Mouse (Mus musculus) liver, embryonic 12.5 days (tissue): ENCODE results near the gene Eif4g3. TPM values are rescaled to one million over a fixed set of nuclear protein-coding genes. Genes with fewer than 3 reads are reported as not detected.

Experiments used
- ATAC-seq: fragments of 200-750 bp; cut with Nextera tagmentation; 2 replicates; pipeline ENCODE4 v1.8.0; 2017; ENCODE audit warnings: moderate number of reproducible peaks, mild to moderate bottlenecking, moderate library complexity
- H3K27ac ChIP-seq: fragments of 300-500 bp; sonication (generic); 2 replicates; pipeline ENCODE4 v1.5.1; 2016; ENCODE audit warnings: mild to moderate bottlenecking
- H3K27me3 ChIP-seq: fragments of 300-500 bp; sonication (generic); replicated peaks from 2 replicates; pipeline ENCODE4 v1.6.1; 2016; ENCODE audit warnings: mild to moderate bottlenecking, moderate library complexity
- H3K36me3 ChIP-seq: fragments of 300-500 bp; sonication (generic); 2 replicates; pipeline ENCODE4 v1.6.1; 2016; ENCODE audit warnings: mild to moderate bottlenecking, moderate library complexity
- H3K4me1 ChIP-seq: fragments of 300-500 bp; sonication (generic); 2 replicates; pipeline ENCODE4 v1.6.1; 2016
- H3K4me2 ChIP-seq: fragments of 300-500 bp; sonication (generic); 2 replicates; pipeline ENCODE4 v1.6.1; 2016; ENCODE audit warnings: mild to moderate bottlenecking, moderate library complexity
- H3K4me3 ChIP-seq: fragments of 300-500 bp; sonication (generic); 2 replicates; pipeline ENCODE4 v1.5.1; 2016; ENCODE audit warnings: mild to moderate bottlenecking, moderate library complexity
- H3K9ac ChIP-seq: fragments of 300-500 bp; sonication (generic); 2 replicates; pipeline ENCODE4 v1.6.1; 2016; ENCODE audit warnings: mild to moderate bottlenecking, moderate library complexity
- H3K9me3 ChIP-seq: fragments of 300-500 bp; sonication (generic); replicated peaks from 2 replicates; pipeline ENCODE4 v1.6.1; 2016; ENCODE audit warnings: mild to moderate bottlenecking, moderate library complexity
- WGBS: fragments of 180-500 bp; shearing (Covaris S2); methylation state at CpG from one replicate; pipeline ENCODE4 v1.1.7; 2016; ENCODE audit not compliant: insufficient replicate concordance; 5-methylcytosine and 5-hydroxymethylcytosine counted together
- polyA plus RNA-seq: library from polyadenylated mRNA; unstranded; fragments of >200 nt; fragmentation: Nextera tagmentation; extraction: Ambion mirVana; gene quantifications from 2 replicates; pipeline ENCODE4 v1.2.1, GENCODE M21; 2016

Eif4g3 gene
- polyA plus RNA-seq, 1 experiment from 2014 or later: 15.2 TPM

DNA sequence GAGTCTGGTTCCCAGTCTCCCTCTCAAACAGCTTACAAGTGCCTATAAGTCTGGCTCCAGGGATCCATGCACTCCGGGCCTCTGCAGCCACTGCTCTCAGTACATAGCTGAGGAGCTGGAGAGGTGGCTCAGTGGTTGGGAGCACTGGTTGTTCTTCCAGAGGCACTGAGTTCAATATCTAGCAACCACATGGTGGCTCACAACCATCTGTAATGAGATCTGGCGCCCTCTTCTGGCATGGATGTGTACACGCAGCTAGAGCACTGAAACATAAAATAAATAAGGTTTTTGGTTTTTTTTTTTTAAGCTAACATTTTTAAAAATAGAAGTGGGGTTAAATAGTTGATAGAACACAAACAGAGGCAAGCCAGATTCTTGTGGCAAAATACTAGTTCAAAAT lies 161.2 kb downstream of the Eif4g3 start:
- Histone ChIP-seq H3K27ac (no peak overlapping the region), H3K4me3 (no peak overlapping the region), H3K4me2 (no peak overlapping the region), H3K4me1 (no peaks in the 10 kb centered on the region), H3K27me3 (no peaks in the 10 kb centered on the region), H3K9ac (no peak overlapping the region), H3K9me3 (no peaks in the 10 kb centered on the region), H3K36me3 (peaks cover 68% of the 10 kb centered on the region)
- ATAC-seq: no peak
- 37% methylated on average over 3 of the region's 3 CpGs for WGBS

GRCm38 (mm10) chr4:138160918-138161317 lies 168.1 kb downstream of the Eif4g3 start:
- H3K4me3 ChIP-seq: no peak overlapping the region
- H3K27ac ChIP-seq: no peak overlapping the region
- H3K9ac ChIP-seq: no peak overlapping the region
- no peak overlapping the region for H3K4me2 ChIP-seq
- WGBS: 70% methylated on average over 5 of the region's 5 CpGs
- H3K27me3 ChIP-seq: no peaks in the 10 kb centered on the region
- ATAC-seq: no peak
- H3K4me1 ChIP-seq: no peaks in the 10 kb centered on the region
- peaks cover 81% of the 10 kb centered on the region for H3K36me3 ChIP-seq
- H3K9me3 ChIP-seq: no peaks in the 10 kb centered on the region

GRCm38 (mm10) chr4:138161550-138161949 lies 168.7 kb downstream of the Eif4g3 start:
- ATAC-seq: no peak
- Histone ChIP-seq H3K4me2 (no peak overlapping the region), H3K27me3 (no peaks in the 10 kb centered on the region), H3K4me3 (no peak overlapping the region), H3K4me1 (no peaks in the 10 kb centered on the region), H3K36me3 (peaks cover 84% of the 10 kb centered on the region), H3K9me3 (no peaks in the 10 kb centered on the region), H3K9ac (no peak overlapping the region), H3K27ac (no peak overlapping the region)
- 79% methylated on average over 3 of the region's 3 CpGs for WGBS

DNA sequence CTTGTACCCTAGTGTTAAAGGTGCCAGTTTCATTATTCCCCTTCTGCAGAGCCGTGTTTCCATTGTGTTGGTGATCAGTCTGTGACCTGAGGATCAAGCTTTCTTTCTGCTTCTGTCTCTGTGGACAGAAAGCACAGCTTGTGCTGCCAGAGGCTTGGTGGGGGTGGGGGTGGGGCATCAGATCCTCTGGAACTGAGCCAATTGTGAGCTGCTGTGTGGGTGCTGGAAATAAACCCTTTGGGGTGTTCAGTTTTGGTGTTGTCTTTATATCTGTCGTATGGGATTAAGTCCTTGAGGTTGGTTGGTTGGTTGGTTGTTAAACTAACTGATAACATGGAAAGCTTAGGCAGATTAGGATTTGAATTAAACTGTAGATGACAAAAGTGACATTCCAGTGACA lies 171.0 kb downstream of the Eif4g3 start:
- H3K4me3 ChIP-seq: no peak overlapping the region
- no peak overlapping the region for H3K4me2 ChIP-seq
- H3K27ac ChIP-seq: no peak overlapping the region
- no peaks in the 10 kb centered on the region for H3K9me3 ChIP-seq
- no peak overlapping the region for H3K9ac ChIP-seq
- H3K4me1 ChIP-seq: peaks cover 17% of the 10 kb centered on the region; the same call in 1 of the 2 replicates
- H3K36me3 ChIP-seq: peaks cover 86% of the 10 kb centered on the region
- ATAC-seq: no peak
- no peaks in the 10 kb centered on the region for H3K27me3 ChIP-seq
- 64% methylated on average over 2 of the region's 2 CpGs for WGBS

DNA sequence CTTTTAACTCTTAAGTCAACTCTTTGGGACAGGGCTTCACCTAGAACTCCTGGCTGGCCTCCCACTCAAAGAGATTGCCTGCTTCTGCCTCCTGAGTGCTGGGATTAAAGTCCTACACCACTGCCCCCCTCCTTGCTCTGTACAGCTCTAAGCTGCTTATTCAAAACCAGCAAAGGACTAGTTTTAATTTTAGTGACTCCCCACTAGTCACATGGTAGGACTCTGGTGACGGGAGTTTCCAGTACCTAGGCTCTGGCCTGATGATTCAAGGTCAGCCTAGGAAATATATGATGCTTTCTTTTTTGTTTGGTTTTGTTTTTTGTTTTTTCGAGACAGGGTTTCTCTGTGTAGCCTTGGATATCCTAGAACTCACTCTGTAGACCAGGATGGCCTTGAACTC lies 172.0 kb downstream of the Eif4g3 start:
- no peak for ATAC-seq

GRCm38 (mm10) chr4:138166519-138166918 lies 173.7 kb downstream of the Eif4g3 start:
- Histone ChIP-seq H3K9me3 (no peaks in the 10 kb centered on the region), H3K4me2 (no peak overlapping the region), H3K36me3 (peaks cover 93% of the 10 kb centered on the region), H3K27ac (no peak overlapping the region), H3K9ac (no peak overlapping the region), H3K4me1 (peaks cover 17% of the 10 kb centered on the region; the same call in 1 of the 2 replicates), H3K4me3 (no peak overlapping the region), H3K27me3 (no peaks in the 10 kb centered on the region)
- WGBS: 86% methylated on average over 10 of the region's 10 CpGs
- ATAC-seq: no peak

More for the DNA sequence above, 172.0 kb downstream of the Eif4g3 start:
- Histone ChIP-seq H3K36me3 (peaks cover 91% of the 10 kb centered on the region), H3K9ac (no peak overlapping the region), H3K27me3 (no peaks in the 10 kb centered on the region), H3K4me3 (no peak overlapping the region), H3K4me2 (no peak overlapping the region), H3K9me3 (no peaks in the 10 kb centered on the region), H3K4me1 (peaks cover 17% of the 10 kb centered on the region; the same call in 1 of the 2 replicates), H3K27ac (no peak overlapping the region)
- 72% methylated on average over 2 of the region's 2 CpGs for WGBS

GRCm38 (mm10) chr4:138168162-138168561 lies 175.3 kb downstream of the Eif4g3 start:
- H3K36me3 ChIP-seq: peaks cover 94% of the 10 kb centered on the region
- no peaks in the 10 kb centered on the region for H3K9me3 ChIP-seq
- ATAC-seq: peak; percentile 68

GRCm38 (mm10) chr4:138169420-138169819 lies 176.6 kb downstream of the Eif4g3 start:
- Histone ChIP-seq H3K4me1 (peaks cover 17% of the 10 kb centered on the region; the same call in 1 of the 2 replicates), H3K36me3 (peaks cover 94% of the 10 kb centered on the region)

More at GRCm38 (mm10) chr4:138168162-138168561, 175.3 kb downstream of the Eif4g3 start:
- H3K27ac ChIP-seq: no peak overlapping the region
- H3K4me1 ChIP-seq: peaks cover 17% of the 10 kb centered on the region; the same call in 1 of the 2 replicates
- WGBS: 60% methylated on average over 3 of the region's 3 CpGs
- H3K27me3 ChIP-seq: no peaks in the 10 kb centered on the region
- no peak overlapping the region for H3K9ac ChIP-seq
- H3K4me2 ChIP-seq: no peak overlapping the region
- no peak overlapping the region for H3K4me3 ChIP-seq

GRCm38 (mm10) chr4:138172686-138173085 lies 179.9 kb downstream of the Eif4g3 start:
- no peak for ATAC-seq
- H3K27me3 ChIP-seq: no peaks in the 10 kb centered on the region
- H3K4me3 ChIP-seq: no peak overlapping the region
- no peaks in the 10 kb centered on the region for H3K9me3 ChIP-seq
- H3K27ac ChIP-seq: no peak overlapping the region
- H3K4me2 ChIP-seq: no peak overlapping the region
- no peak overlapping the region for H3K9ac ChIP-seq
- H3K36me3 ChIP-seq: peaks cover 94% of the 10 kb centered on the region
- 68% methylated on average over 4 of the region's 4 CpGs for WGBS
- H3K4me1 ChIP-seq: peaks cover 8% of the 10 kb centered on the region; the same call in 1 of the 2 replicates

More at GRCm38 (mm10) chr4:138169420-138169819, 176.6 kb downstream of the Eif4g3 start:
- Histone ChIP-seq H3K27me3 (no peaks in the 10 kb centered on the region), H3K4me3 (no peak overlapping the region), H3K27ac (no peak overlapping the region), H3K9ac (no peak overlapping the region), H3K4me2 (no peak overlapping the region), H3K9me3 (no peaks in the 10 kb centered on the region)
- 80% methylated on average over 4 of the region's 4 CpGs for WGBS
- ATAC-seq: no peak

DNA sequence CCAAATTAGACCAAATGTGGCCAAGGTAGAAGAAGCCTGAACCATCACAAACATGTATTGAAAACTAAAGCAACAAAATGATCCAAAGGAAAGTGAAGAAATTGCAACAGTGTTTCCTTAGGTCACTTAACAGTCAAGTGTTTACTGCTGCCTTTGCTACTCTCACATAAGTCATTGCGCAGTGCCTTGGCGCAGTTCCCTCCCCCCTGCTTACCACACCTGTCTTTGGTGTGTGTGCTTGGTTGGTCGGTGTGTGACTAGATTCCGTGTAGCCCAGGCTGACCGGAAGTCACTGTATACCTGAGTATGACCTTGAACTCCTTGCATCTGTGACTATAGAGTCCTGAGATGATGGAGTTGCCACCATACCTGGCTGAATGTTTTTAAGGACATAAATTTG lies 186.6 kb downstream of the Eif4g3 start:
- Histone ChIP-seq H3K4me1 (peaks cover 4% of the 10 kb centered on the region; the same call in 1 of the 2 replicates), H3K27me3 (no peaks in the 10 kb centered on the region), H3K36me3 (peaks cover 97% of the 10 kb centered on the region), H3K4me2 (no peak overlapping the region), H3K4me3 (no peak overlapping the region), H3K27ac (no peak overlapping the region), H3K9me3 (no peaks in the 10 kb centered on the region), H3K9ac (no peak overlapping the region)
- ATAC-seq: no peak
- 86% methylated on average over 5 of the region's 5 CpGs for WGBS

GRCm38 (mm10) chr4:138180719-138181118 lies 187.9 kb downstream of the Eif4g3 start:
- no peak overlapping the region for H3K4me2 ChIP-seq
- 87% methylated on average over 4 of the region's 4 CpGs for WGBS
- H3K36me3 ChIP-seq: peaks cover 97% of the 10 kb centered on the region
- H3K9me3 ChIP-seq: no peaks in the 10 kb centered on the region
- peaks cover 4% of the 10 kb centered on the region; the same call in 1 of the 2 replicates for H3K4me1 ChIP-seq
- H3K9ac ChIP-seq: no peak overlapping the region
- H3K27me3 ChIP-seq: no peaks in the 10 kb centered on the region
- no peak overlapping the region for H3K4me3 ChIP-seq
- ATAC-seq: no peak
- no peak overlapping the region for H3K27ac ChIP-seq

DNA sequence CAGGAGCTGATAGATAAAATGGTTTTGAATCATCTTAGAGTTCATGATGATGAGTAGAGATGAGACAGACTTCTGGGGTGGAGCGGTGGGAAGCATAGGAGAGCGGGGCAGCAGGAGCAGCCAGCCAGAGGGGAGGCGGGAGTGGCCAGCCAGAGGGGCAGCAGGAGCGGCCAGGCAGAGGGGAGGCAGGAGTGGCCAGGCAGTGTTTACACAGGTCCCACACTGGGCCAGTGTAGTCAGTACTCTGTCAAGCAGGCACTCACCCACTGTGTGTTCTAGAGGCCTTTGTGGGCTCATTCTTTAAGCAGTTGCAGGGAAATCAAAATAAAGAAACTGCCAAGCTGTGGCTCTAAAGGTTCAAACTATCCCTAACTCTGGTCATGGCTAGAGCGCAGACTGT lies 191.2 kb downstream of the Eif4g3 start:
- Histone ChIP-seq H3K9ac (no peak overlapping the region), H3K27ac (no peak overlapping the region), H3K4me3 (no peak overlapping the region), H3K9me3 (no peaks in the 10 kb centered on the region), H3K4me2 (no peak overlapping the region), H3K36me3 (peaks cover 96% of the 10 kb centered on the region), H3K27me3 (no peaks in the 10 kb centered on the region), H3K4me1 (peaks cover 4% of the 10 kb centered on the region; the same call in 1 of the 2 replicates)
- ATAC-seq: 0 out of 2 replicates have a peak, but pooled peaks have one; percentile 44
- 77% methylated on average over 5 of the region's 5 CpGs for WGBS

DNA sequence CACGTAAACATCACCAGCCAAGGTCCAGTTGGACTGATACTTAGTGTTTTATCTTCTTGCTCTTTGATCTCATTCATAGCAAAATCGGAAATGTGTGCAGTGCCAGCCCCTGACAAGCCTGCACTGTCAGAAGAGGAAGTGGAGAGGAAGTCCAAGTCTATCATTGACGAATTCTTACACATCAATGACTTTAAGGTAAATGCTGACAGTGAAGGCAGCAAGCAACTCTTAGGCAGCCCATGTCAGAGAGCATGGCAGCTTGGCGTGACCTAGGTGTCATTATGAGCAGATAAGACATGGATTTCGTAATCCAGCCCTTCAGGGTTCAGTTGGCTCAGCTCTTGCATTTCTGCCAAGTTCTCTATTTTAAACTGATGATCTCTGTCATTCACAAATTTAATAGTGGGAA lies 191.8 kb downstream of the Eif4g3 start:
- no peak for ATAC-seq
- WGBS: 56% methylated on average over 5 of the region's 5 CpGs
- Histone ChIP-seq H3K4me2 (no peak overlapping the region), H3K4me3 (no peak overlapping the region), H3K9ac (no peak overlapping the region), H3K9me3 (no peaks in the 10 kb centered on the region), H3K27ac (no peak overlapping the region), H3K36me3 (peaks cover 97% of the 10 kb centered on the region), H3K27me3 (no peaks in the 10 kb centered on the region), H3K4me1 (peaks cover 4% of the 10 kb centered on the region; the same call in 1 of the 2 replicates)
